Mouse (Mus musculus): ENCODE measurements around the gene Med18.
"Not testable (repeated sequence)": the region's sequence is repeated elsewhere in the genome, so short reads cannot be mapped to it uniquely, and the experiment has no call there.

Gene Med18

DNA sequence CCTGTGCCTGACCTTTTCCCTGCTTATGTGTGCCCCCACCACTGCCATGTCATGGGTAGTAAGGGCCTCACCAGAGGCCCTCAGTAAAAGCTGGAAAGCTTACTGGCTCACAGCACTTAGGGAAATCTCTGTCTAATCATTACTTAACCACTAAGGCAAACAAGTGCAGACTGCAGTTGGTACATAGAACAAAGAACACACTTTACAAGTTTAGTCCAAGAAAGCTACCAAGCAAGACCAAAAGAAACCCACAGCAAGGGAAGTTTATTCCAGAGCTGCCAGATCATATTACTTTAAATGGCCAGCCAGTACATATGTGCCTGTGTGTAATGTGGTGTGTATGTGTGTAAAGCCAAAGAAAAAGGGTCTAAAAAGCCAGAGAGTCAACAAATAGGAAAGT, 47.8 kb downstream of the Med18 start:
- DNase-seq: no peak

DNA sequence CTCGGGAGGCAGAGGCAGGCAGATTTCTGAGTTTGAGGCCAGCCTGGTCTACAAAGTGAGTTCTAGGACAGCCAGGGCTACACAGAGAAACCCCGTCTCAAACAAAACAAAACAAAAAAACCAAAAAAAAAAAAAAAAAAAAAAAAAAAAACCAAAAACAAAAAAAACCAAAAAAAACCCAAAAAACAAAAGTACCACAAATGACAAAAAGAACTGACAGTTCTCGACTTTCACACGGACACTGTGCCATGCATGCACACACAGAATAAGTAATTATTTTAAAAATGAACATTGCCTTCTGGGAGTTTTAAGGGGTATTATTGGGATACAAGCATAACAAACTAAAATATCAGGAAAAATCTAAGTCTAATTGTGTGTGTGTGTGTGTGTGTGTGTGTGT, 50.5 kb downstream of the Med18 start:
- DNase-seq: not testable (repeated sequence)

DNA sequence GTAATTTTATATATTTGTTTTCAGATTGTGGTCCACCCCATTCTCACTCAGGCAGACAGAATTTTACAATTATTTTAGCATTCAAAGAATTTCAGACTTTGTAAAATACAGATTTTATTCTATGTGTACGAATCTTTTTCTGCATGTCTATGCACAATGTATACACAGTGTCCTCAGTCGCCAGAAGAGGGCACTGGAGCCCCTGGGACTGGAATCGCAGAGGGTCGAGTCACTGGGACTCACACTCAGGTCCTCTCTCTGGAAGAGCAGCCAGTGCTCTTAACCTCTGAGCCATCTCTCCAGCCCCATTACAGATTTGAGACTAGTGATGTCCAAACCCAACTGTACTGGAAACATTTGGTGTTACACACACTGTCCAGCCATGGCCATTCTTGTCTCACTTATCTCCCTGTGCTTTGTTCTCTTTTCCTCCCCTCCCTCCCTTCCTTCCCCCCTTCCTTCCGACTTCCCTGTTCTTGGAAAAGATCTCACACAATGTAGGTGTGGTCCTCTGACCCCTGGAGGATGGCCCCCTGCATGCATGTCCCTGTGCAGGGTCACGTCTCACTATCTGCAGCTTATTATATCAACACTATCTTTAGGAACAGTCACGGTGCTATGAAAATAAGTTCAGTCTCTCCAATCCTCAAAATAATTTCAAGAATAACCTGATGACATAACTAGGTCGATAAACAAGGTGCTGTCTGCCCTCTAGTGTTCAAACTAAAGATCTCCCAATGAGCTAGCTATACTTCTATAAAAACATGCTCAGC, 52.2 kb downstream of the Med18 start:
- peak; percentile 62 for DNase-seq

DNA sequence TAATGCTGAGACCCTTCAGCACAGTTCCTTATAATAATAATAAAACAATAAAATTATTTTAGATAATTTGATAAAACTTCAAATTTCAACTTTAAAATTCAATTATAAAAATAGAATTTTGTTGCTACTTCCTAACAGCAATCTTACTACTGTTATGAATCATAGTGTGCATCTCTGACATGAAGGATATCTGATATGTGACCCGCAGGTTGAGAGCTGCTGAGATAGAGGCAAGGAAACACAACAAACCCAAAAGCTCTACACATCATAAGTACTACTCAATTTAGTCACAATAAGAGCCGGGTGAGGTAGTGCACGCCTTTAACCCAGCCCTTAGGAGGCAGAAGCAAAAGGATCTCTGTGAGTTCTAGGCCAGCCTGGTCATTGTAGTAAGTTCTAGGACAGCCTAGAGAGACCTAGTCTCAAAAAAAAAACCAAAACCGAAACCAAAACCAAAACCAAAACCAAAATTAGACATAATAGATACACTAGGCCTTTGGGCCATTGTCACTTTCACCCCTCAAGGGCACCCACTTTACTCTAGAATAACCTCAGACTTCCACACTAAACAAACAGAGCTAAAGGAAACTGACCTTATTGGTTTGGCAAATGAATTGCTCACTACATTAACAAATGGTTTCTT, 54.0 kb downstream of the Med18 start:
- no peak for DNase-seq

All from kidney, postnatal 10 days (tissue).